Mouse (Mus musculus): ENCODE measurements around the gene Asb8. TPM values are rescaled to one million over a fixed set of nuclear protein-coding genes. Genes with fewer than 3 reads are reported as not detected.

The Asb8 gene
- polyA plus RNA-seq, 1 experiment from 2014 or later, result 58.1 TPM

GRCm38 (mm10) chr15:98107230-98107629 lies 58.2 kb downstream of the Asb8 start:
- WGBS, result 86% methylated on average over 6 of the region's 6 CpGs
- DNase-seq (ENCODE audit: low spot score) (no peak), ATAC-seq (ENCODE audit: insufficient read depth, low FRiP score, low TSS enrichment) (no peak)
- H3K27me3 ChIP-seq (ENCODE audit: control insufficient read depth, insufficient read depth, low read length), result no peaks in the 10 kb centered on the region
- no peak overlapping the region for H3K4me3 ChIP-seq (ENCODE audit: low read depth, low read length)
- H3K9ac ChIP-seq (ENCODE audit: low read length), result no peak overlapping the region
- no peaks in the 10 kb centered on the region for H3K36me3 ChIP-seq (ENCODE audit: control insufficient read depth, insufficient read depth, low read length)
- no peak overlapping the region for H3K27ac ChIP-seq (ENCODE audit: low read depth, low read length)
- H3K9me3 ChIP-seq (ENCODE audit: control insufficient read depth, low read length), result no peaks in the 10 kb centered on the region
- H3K4me1 ChIP-seq (ENCODE audit: control insufficient read depth, insufficient read depth, low read length), result 0 out of 2 replicates have a peak, but pooled peaks cover 2% of the 10 kb centered on the region
- H3K4me2 ChIP-seq (ENCODE audit: low read depth), result no peak overlapping the region

GRCm38 (mm10) chr15:98106506-98106905 lies 58.9 kb downstream of the Asb8 start:
- Histone ChIP-seq H3K4me2 (ENCODE audit: low read depth) (no peak overlapping the region), H3K27ac (ENCODE audit: low read depth, low read length) (no peak overlapping the region), H3K4me3 (ENCODE audit: low read depth, low read length) (no peak overlapping the region), H3K4me1 (ENCODE audit: control insufficient read depth, insufficient read depth, low read length) (0 out of 2 replicates have a peak, but pooled peaks cover 2% of the 10 kb centered on the region), H3K9ac (ENCODE audit: low read length) (no peak overlapping the region), H3K27me3 (ENCODE audit: control insufficient read depth, insufficient read depth, low read length) (no peaks in the 10 kb centered on the region), H3K36me3 (ENCODE audit: control insufficient read depth, insufficient read depth, low read length) (no peaks in the 10 kb centered on the region), H3K9me3 (ENCODE audit: control insufficient read depth, low read length) (no peaks in the 10 kb centered on the region)
- no peak for DNase-seq (ENCODE audit: low spot score)
- 89% methylated on average over 6 of the region's 6 CpGs for WGBS
- no peak for ATAC-seq (ENCODE audit: insufficient read depth, low FRiP score, low TSS enrichment)

- Histone ChIP-seq H3K36me3 (ENCODE audit: control insufficient read depth, insufficient read depth, low read length) (no peaks in the 10 kb centered on the region), H3K27ac (ENCODE audit: low read depth, low read length) (no peak overlapping the region), H3K27me3 (ENCODE audit: control insufficient read depth, insufficient read depth, low read length) (no peaks in the 10 kb centered on the region), H3K4me2 (ENCODE audit: low read depth) (no peak overlapping the region), H3K9ac (ENCODE audit: low read length) (no peak overlapping the region), H3K9me3 (ENCODE audit: control insufficient read depth, low read length) (no peaks in the 10 kb centered on the region), H3K4me1 (ENCODE audit: control insufficient read depth, insufficient read depth, low read length) (no peaks in the 10 kb centered on the region), H3K4me3 (ENCODE audit: low read depth, low read length) (no peak overlapping the region)
- no peak for DNase-seq (ENCODE audit: low spot score)
- no peak for ATAC-seq (ENCODE audit: insufficient read depth, low FRiP score, low TSS enrichment)
- 88% methylated on average over 6 of the region's 6 CpGs for WGBS
Measured at GRCm38 (mm10) chr15:98102401-98102800, 63.0 kb downstream of the Asb8 start.

- WGBS, result 93% methylated on average over 9 of the region's 9 CpGs
- Histone ChIP-seq H3K9ac (ENCODE audit: low read length) (no peak overlapping the region), H3K9me3 (ENCODE audit: control insufficient read depth, low read length) (no peaks in the 10 kb centered on the region), H3K27ac (ENCODE audit: low read depth, low read length) (no peak overlapping the region), H3K4me2 (ENCODE audit: low read depth) (no peak overlapping the region), H3K27me3 (ENCODE audit: control insufficient read depth, insufficient read depth, low read length) (no peaks in the 10 kb centered on the region), H3K4me3 (ENCODE audit: low read depth, low read length) (no peak overlapping the region), H3K36me3 (ENCODE audit: control insufficient read depth, insufficient read depth, low read length) (no peaks in the 10 kb centered on the region), H3K4me1 (ENCODE audit: control insufficient read depth, insufficient read depth, low read length) (no peaks in the 10 kb centered on the region; the same call in 1 of the 2 replicates)
- DNase-seq (ENCODE audit: low spot score) (no peak), ATAC-seq (ENCODE audit: insufficient read depth, low FRiP score, low TSS enrichment) (no peak)
Measured at GRCm38 (mm10) chr15:98098519-98098918, 66.9 kb downstream of the Asb8 start.

- no peaks in the 10 kb centered on the region for H3K9me3 ChIP-seq (ENCODE audit: control insufficient read depth, low read length)
- DNase-seq (ENCODE audit: low spot score) (no peak), ATAC-seq (ENCODE audit: insufficient read depth, low FRiP score, low TSS enrichment) (no peak)
- no peak overlapping the region for H3K27ac ChIP-seq (ENCODE audit: low read depth, low read length)
- H3K36me3 ChIP-seq (ENCODE audit: control insufficient read depth, insufficient read depth, low read length), result no peaks in the 10 kb centered on the region
- no peak overlapping the region for H3K4me2 ChIP-seq (ENCODE audit: low read depth)
- H3K4me3 ChIP-seq (ENCODE audit: low read depth, low read length), result no peak overlapping the region
- no peaks in the 10 kb centered on the region for H3K27me3 ChIP-seq (ENCODE audit: control insufficient read depth, insufficient read depth, low read length)
- no peak overlapping the region for H3K9ac ChIP-seq (ENCODE audit: low read length)
- WGBS, result 56% methylated on average over 3 of the region's 3 CpGs
- H3K4me1 ChIP-seq (ENCODE audit: control insufficient read depth, insufficient read depth, low read length), result peaks cover 5% of the 10 kb centered on the region
Measured at GRCm38 (mm10) chr15:98096957-98097356, 68.5 kb downstream of the Asb8 start.

- 91% methylated on average over 12 of the region's 12 CpGs for WGBS
- H3K9me3 ChIP-seq (ENCODE audit: control insufficient read depth, low read length), result no peaks in the 10 kb centered on the region
- ATAC-seq (ENCODE audit: insufficient read depth, low FRiP score, low TSS enrichment) (no peak), DNase-seq (ENCODE audit: low spot score) (no peak)
- no peaks in the 10 kb centered on the region for H3K36me3 ChIP-seq (ENCODE audit: control insufficient read depth, insufficient read depth, low read length)
- no peak overlapping the region for H3K9ac ChIP-seq (ENCODE audit: low read length)
- no peaks in the 10 kb centered on the region for H3K27me3 ChIP-seq (ENCODE audit: control insufficient read depth, insufficient read depth, low read length)
- H3K4me3 ChIP-seq (ENCODE audit: low read depth, low read length), result no peak overlapping the region
- H3K4me2 ChIP-seq (ENCODE audit: low read depth), result no peak overlapping the region
- no peak overlapping the region for H3K27ac ChIP-seq (ENCODE audit: low read depth, low read length)
- peaks cover 12% of the 10 kb centered on the region for H3K4me1 ChIP-seq (ENCODE audit: control insufficient read depth, insufficient read depth, low read length)
Measured at GRCm38 (mm10) chr15:98094905-98095304, 70.5 kb downstream of the Asb8 start.

- Histone ChIP-seq H3K4me3 (ENCODE audit: low read depth, low read length) (peak within 1 kb of the TSS; percentile 97), H3K9ac (ENCODE audit: low read length) (peak within 1 kb of the TSS; percentile 92), H3K36me3 (ENCODE audit: control insufficient read depth, insufficient read depth, low read length) (no peaks in the 10 kb centered on the region), H3K4me1 (ENCODE audit: control insufficient read depth, insufficient read depth, low read length) (peaks cover 12% of the 10 kb centered on the region), H3K27me3 (ENCODE audit: control insufficient read depth, insufficient read depth, low read length) (no peaks in the 10 kb centered on the region), H3K9me3 (ENCODE audit: control insufficient read depth, low read length) (no peaks in the 10 kb centered on the region), H3K27ac (ENCODE audit: low read depth, low read length) (peak within 1 kb of the TSS; percentile 93), H3K4me2 (ENCODE audit: low read depth) (peak within 1 kb of the TSS; percentile 66)
- ATAC-seq (ENCODE audit: insufficient read depth, low FRiP score, low TSS enrichment), result peak; percentile 86
- WGBS, result under 1% methylated on average over 56 of the region's 58 CpGs
- peak; percentile 89 for DNase-seq (ENCODE audit: low spot score)
Measured at GRCm38 (mm10) chr15:98093121-98094011, 72.1 kb downstream of the Asb8 start, which contains the start of gene Senp1. Senp1 (minus strand) TSS chr15:98093744.

GRCm38 (mm10) chr15:98092372-98093120 lies 72.9 kb downstream of the Asb8 start, which contains the start of gene Pfkm:
Pfkm (plus strand) TSS chr15:98092589.
- Histone ChIP-seq H3K4me2 (ENCODE audit: low read depth) (peak within 1 kb of the TSS; percentile 66), H3K4me1 (ENCODE audit: control insufficient read depth, insufficient read depth, low read length) (peaks cover 12% of the 10 kb centered on the region), H3K9me3 (ENCODE audit: control insufficient read depth, low read length) (no peaks in the 10 kb centered on the region), H3K4me3 (ENCODE audit: low read depth, low read length) (peak within 1 kb of the TSS; percentile 97), H3K27ac (ENCODE audit: low read depth, low read length) (peak within 1 kb of the TSS; percentile 93), H3K27me3 (ENCODE audit: control insufficient read depth, insufficient read depth, low read length) (no peaks in the 10 kb centered on the region), H3K9ac (ENCODE audit: low read length) (peak within 1 kb of the TSS; percentile 92), H3K36me3 (ENCODE audit: control insufficient read depth, insufficient read depth, low read length) (no peaks in the 10 kb centered on the region)
- no peak for ATAC-seq (ENCODE audit: insufficient read depth, low FRiP score, low TSS enrichment)
- 1% methylated on average over 24 of the region's 30 CpGs for WGBS
- no peak for DNase-seq (ENCODE audit: low spot score)
